Mouse (Mus musculus) heart, adult 2 months (tissue): ENCODE results near the gene Mybpc2. TPM values are rescaled to one million over a fixed set of nuclear protein-coding genes. Genes with fewer than 3 reads are reported as not detected.
A peak's percentile ranks its signal among the peaks of the same experiment; 100 is the strongest.

ENCODE experiments used
- DNase-seq, 2 experiments: peaks; one replicate each; pipeline ENCODE4 v3.0.0; 2021
- H3K27ac ChIP-seq: fragments of 200-600 bp; 2 replicates; pipeline ENCODE4 v1.8.1; 2022
- H3K27me3 ChIP-seq: fragments of 200-500 bp; 2 replicates; pipeline ENCODE4 v1.6.1; 2012; ENCODE audit warnings: mild to moderate bottlenecking, low read length, inconsistent platforms, mixed read lengths; ENCODE audit not compliant: control insufficient read depth, insufficient read depth
- H3K36me3 ChIP-seq: fragments of 200-500 bp; 2 replicates; pipeline ENCODE4 v1.6.1; 2012; ENCODE audit warnings: low read length, inconsistent platforms; ENCODE audit not compliant: control insufficient read depth, insufficient read depth
- H3K4me1 ChIP-seq: fragments of 200-500 bp; 2 replicates; pipeline ENCODE4 v1.6.1; 2011; ENCODE audit warnings: low read length; ENCODE audit not compliant: control insufficient read depth, insufficient read depth
- H3K4me3 ChIP-seq: fragments of 200-600 bp; 2 replicates; pipeline ENCODE4 v1.8.1; 2022
- H3K79me2 ChIP-seq: fragments of 200-500 bp; replicated peaks from 2 replicates; pipeline ENCODE4 v1.6.1; 2012; ENCODE audit warnings: mild to moderate bottlenecking, inconsistent platforms, low read length, moderate library complexity, mixed read lengths; ENCODE audit not compliant: control insufficient read depth, insufficient read depth
- H3K9ac ChIP-seq: fragments of 200-500 bp; 2 replicates; pipeline ENCODE4 v1.6.1; 2012; ENCODE audit warnings: low read depth, mild to moderate bottlenecking, control low read depth, inconsistent platforms, low read length, mixed read lengths
- CTCF ChIP-seq: fragments of 200-600 bp; IDR thresholded peaks from 2 replicates; pipeline ENCODE4 v1.8.1; 2022; ENCODE audit warnings: antibody characterized with exemption, mild to moderate bottlenecking, moderate library complexity
- EP300 ChIP-seq: fragments of 200-500 bp; IDR thresholded peaks from 2 replicates; pipeline ENCODE4 v1.6.1; 2011; ENCODE audit warnings: low read depth, low read length, control low read depth; ENCODE audit not compliant: insufficient read depth
- POLR2A ChIP-seq: fragments of 200-500 bp; IDR thresholded peaks from 2 replicates; pipeline ENCODE4 v1.6.1; 2011; ENCODE audit warnings: mild to moderate bottlenecking, low read depth, low read length, control low read depth; ENCODE audit not compliant: insufficient read depth
- WGBS: fragments of 180-500 bp; shearing (Covaris S2); methylation state at CpG from one replicate; pipeline ENCODE4 v1.1.7; 2018; 5-methylcytosine and 5-hydroxymethylcytosine counted together
- intact Hi-C: fragments of 180-260 bp; cut with DNase I; formaldehyde crosslinking; loops from one replicate; pipeline ENCODE4 v1.15.1; 2025
- polyA plus RNA-seq: library from polyadenylated mRNA; depleted of rRNA; stranded (reverse); fragments of >200 nt; gene quantifications from 2 replicates; pipeline ENCODE4 v1.2.3, GENCODE M21; 2012
- total RNA-seq, 2 experiments: library from RNA; stranded (reverse); gene quantifications; 2 replicates each; pipeline ENCODE4 v1.2.3; 2021

The Mybpc2 gene
- total and polyA plus RNA-seq, 3 experiments: 7.1 to 16.7 (median 13.1) TPM

- Histone ChIP-seq H3K9ac (peak overlapping the region; percentile 86), H3K36me3 (no peaks in the 10 kb centered on the region), H3K4me1 (peaks cover 6% of the 10 kb centered on the region), H3K27me3 (no peaks in the 10 kb centered on the region), H3K27ac (peak overlapping the region; percentile 92), H3K4me3 (peak overlapping the region; percentile 74), H3K79me2 (no peaks in the 10 kb centered on the region)
- intact Hi-C loops: loop anchor here (1.0 to 5.0 kb wide), 3 partner anchors 28 to 221 kb away; partner anchors contain the start of genes 1700028J19Rik, 2410002F23Rik, Clec11a and Emc10
- DNase-seq: peak in 1 of 2 experiments; percentile 40
- TF ChIP-seq EP300: no peak
- no peak for TF ChIP-seq POLR2A
- no peak for TF ChIP-seq CTCF
- 41% methylated on average over 15 of the region's 15 CpGs for WGBS
Measured at GRCm38 (mm10) chr7:44468644-44469285, 55.7 kb downstream of the Mybpc2 start.

GRCm38 (mm10) chr7:44467811-44468411 lies 56.5 kb downstream of the Mybpc2 start, which contains the start of gene Josd2:
TSS of gene Josd2 (plus strand) at chr7:44467980.
- H3K36me3 ChIP-seq: no peaks in the 10 kb centered on the region
- no peaks in the 10 kb centered on the region for H3K27me3 ChIP-seq
- H3K79me2 ChIP-seq: no peaks in the 10 kb centered on the region
- H3K4me1 ChIP-seq: peaks cover 6% of the 10 kb centered on the region
- DNase-seq: peak; percentile 91 to 97
- H3K9ac ChIP-seq: peak within 1 kb of the TSS; percentile 86
- peak within 1 kb of the TSS; percentile 92 for H3K27ac ChIP-seq
- TF ChIP-seq EP300 (0 out of 2 replicates have a peak, but pooled peaks have one; percentile 12), CTCF (peak; percentile 14; the same call in 1 of the 2 replicates), POLR2A (peak; percentile 89)
- peak within 1 kb of the TSS; percentile 74 for H3K4me3 ChIP-seq
- WGBS: under 1% methylated on average over 42 of the region's 42 CpGs
- intact Hi-C loops: loop anchor here (1.0 to 5.0 kb wide), 4 partner anchors 28 to 221 kb away; partner anchors contain the start of genes 1700028J19Rik, 2410002F23Rik, Clec11a and Emc10

GRCm38 (mm10) chr7:44466888-44467311 lies 57.6 kb downstream of the Mybpc2 start:
- Histone ChIP-seq H3K79me2 (no peaks in the 10 kb centered on the region), H3K4me3 (no peak overlapping the region), H3K27ac (peak overlapping the region; percentile 29; the same call in 1 of the 2 replicates), H3K27me3 (peaks cover 3% of the 10 kb centered on the region; the same call in 1 of the 2 replicates), H3K4me1 (peaks cover 6% of the 10 kb centered on the region), H3K36me3 (no peaks in the 10 kb centered on the region), H3K9ac (no peak overlapping the region)
- WGBS: 84% methylated on average over 16 of the region's 16 CpGs
- peak in 1 of 2 experiments; percentile 29 for DNase-seq
- TF ChIP-seq EP300 (no peak), POLR2A (no peak), CTCF (no peak)
- intact Hi-C loops: loop anchor here (2.0 to 5.0 kb wide), 3 partner anchors 92 to 220 kb away; partner anchors contain the start of genes 1700028J19Rik, 2410002F23Rik and Clec11a

GRCm38 (mm10) chr7:44466006-44466887 lies 58.2 kb downstream of the Mybpc2 start:
- Histone ChIP-seq H3K27me3 (peaks cover 3% of the 10 kb centered on the region; the same call in 1 of the 2 replicates), H3K9ac (no peak overlapping the region), H3K36me3 (no peaks in the 10 kb centered on the region), H3K79me2 (no peaks in the 10 kb centered on the region), H3K27ac (no peak overlapping the region), H3K4me3 (no peak overlapping the region), H3K4me1 (peaks cover 6% of the 10 kb centered on the region)
- WGBS: 82% methylated on average over 10 of the region's 10 CpGs
- DNase-seq: no peak
- no peak for TF ChIP-seq EP300
- TF ChIP-seq POLR2A: no peak
- no peak for TF ChIP-seq CTCF
- intact Hi-C loops: loop anchor here (2.0 to 5.0 kb wide), 3 partner anchors 91 to 219 kb away; partner anchors contain the start of genes 1700028J19Rik, 2410002F23Rik and Clec11a

GRCm38 (mm10) chr7:44465111-44465510 lies 59.3 kb downstream of the Mybpc2 start, which contains the start of gene Aspdh:
TSS of gene Aspdh (plus strand) at chr7:44465391.
- Histone ChIP-seq H3K9ac (no peak within 1 kb of the TSS), H3K4me1 (peaks cover 5% of the 10 kb centered on the region), H3K79me2 (no peaks in the 10 kb centered on the region), H3K27me3 (peaks cover 3% of the 10 kb centered on the region; the same call in 1 of the 2 replicates), H3K36me3 (no peaks in the 10 kb centered on the region), H3K27ac (no peak within 1 kb of the TSS), H3K4me3 (no peak within 1 kb of the TSS)
- 82% methylated on average over 2 of the region's 2 CpGs for WGBS
- TF ChIP-seq POLR2A (no peak), CTCF (no peak), EP300 (no peak)
- no peak for DNase-seq
- intact Hi-C loops: loop anchor here (5.0 kb wide), 2 partner anchors 158 to 218 kb away; partner anchors contain the start of genes 1700028J19Rik, 2410002F23Rik and Clec11a
